Mouse (Mus musculus) sigmoid colon, adult 10 weeks (tissue): ENCODE measurements around the gene Rgr. TPM values are rescaled to one million over a fixed set of nuclear protein-coding genes. Genes with fewer than 3 reads are reported as not detected.

ENCODE experiments used
- polyA plus RNA-seq: library from polyadenylated mRNA; stranded (reverse); fragments of 350-450 nt; fragmentation: Illumina TruSeq; extraction: RNeasy Lipid Tissue Mini Kit (QIAGEN cat#74804); gene quantifications from one replicate; pipeline ENCODE4 v1.2.3, GENCODE M21; 2014; ENCODE audit warnings: low read depth, low replicate concordance

The Rgr gene
- polyA plus RNA-seq = not detected

DNA sequence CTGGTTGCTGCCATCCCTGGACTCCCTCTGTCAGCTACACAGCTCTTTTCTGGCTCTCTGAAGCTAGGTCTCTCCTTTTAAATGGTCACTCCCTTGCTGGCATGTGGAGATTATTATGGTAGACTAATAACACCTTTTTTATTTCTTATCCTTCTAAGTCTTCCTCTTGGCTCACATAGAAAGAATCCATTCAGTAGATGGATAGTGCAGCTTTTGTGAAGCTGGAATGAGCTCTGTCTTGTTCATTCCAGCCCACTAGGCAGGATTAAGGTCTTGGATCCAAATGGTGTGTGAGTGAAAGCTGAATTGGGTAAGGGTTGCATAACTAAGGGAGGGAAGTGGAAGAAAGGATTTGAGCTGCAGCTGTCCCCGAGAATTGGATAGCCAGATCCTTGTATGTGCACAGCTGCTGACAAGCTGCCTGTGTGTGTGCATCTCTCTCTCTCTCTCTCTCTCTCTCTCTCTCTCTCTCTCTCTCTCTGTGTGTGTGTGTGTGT lies at the start of gene Rgr:
Gene Rgr, minus strand, starts transcription at position 51 of the 497 bp plus-strand sequence.

DNA sequence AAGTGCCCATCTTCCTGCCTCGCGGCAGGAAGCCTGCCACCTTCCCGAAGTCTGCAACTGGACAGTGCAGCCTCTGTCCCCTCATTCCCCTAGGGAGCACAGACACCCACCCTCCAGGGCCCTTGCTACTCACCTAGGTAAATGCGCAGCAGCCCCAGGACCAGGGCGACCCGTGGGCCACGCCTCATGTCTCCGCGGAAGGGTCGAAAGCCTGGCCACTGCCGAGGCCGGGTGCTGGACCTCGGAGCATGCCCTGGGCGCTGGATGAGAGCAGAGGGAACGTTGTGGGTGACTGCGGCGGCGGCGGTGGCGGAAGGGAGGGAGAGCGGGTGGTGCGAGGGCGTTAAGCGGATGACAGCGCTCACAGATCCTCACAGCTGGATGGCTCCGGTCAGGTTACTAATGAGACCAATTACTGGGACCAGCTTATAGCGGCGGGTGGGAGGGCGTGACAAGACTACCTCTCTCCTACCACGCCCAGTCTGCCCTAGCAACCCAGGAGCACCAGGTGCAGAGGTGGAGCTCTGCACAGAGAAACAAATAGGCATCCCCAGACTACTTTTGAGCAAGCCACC lies 49.3 kb upstream of the Rgr start, which contains the start of gene Cdhr1:
Gene Cdhr1, minus strand, starts transcription at position 392 of the 575 bp plus-strand sequence.

DNA sequence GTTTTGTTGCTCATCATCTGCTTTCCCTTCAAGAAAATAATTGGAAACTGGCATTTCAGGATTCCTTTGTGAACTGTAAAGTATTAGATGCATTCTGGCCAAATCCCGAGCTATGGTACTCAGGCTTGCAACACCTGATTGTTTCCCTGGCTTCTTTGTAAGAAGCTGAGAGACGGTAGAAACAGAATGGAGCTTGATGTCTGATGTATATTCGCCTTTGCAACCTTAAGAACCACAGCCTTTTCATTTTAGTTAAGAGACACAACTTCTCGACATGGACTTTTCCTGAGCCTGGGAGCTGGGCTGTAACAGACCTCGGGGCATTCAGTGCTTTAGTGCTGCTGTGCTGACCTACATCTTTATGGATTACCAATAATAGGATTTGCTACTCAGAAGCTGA lies 18.9 kb upstream of the Rgr start, which contains the start of gene Lrit2:
Gene Lrit2, plus strand, starts transcription at position 301 of the 400 bp plus-strand sequence.

Other genes starting within 250 kb of the Rgr start
- 57.8 TPM for gene Ccser2, start 80.2 kb downstream of the Rgr start, polyA plus RNA-seq
- not detected for gene Lrit1, start 5.9 kb upstream of the Rgr start, polyA plus RNA-seq
- gene Lrit2, start 19.0 kb upstream of the Rgr start, polyA plus RNA-seq = not detected
- gene Cdhr1, start 49.4 kb upstream of the Rgr start, polyA plus RNA-seq = 5.2 TPM
- gene 2610528A11Rik, start 65.1 kb upstream of the Rgr start, polyA plus RNA-seq = 174 TPM
- gene Ghitm, start 86.3 kb upstream of the Rgr start, polyA plus RNA-seq = 504 TPM